Mouse (Mus musculus) heart, postnatal 0 days (tissue): ENCODE data around the gene Grrp1.

Experiments
- CTCF ChIP-seq: IDR thresholded peaks from 2 replicates; pipeline ENCODE4 v1.5.1; 2016; ENCODE audit warnings: antibody characterized with exemption, control low read depth, low read depth
- EP300 ChIP-seq: IDR thresholded peaks from 2 replicates; pipeline ENCODE4 v1.6.1; 2016; ENCODE audit warnings: antibody characterized with exemption, low read depth

- TF ChIP-seq CTCF, result no peak
- TF ChIP-seq EP300, result peak; percentile 47; the same call in 1 of the 2 replicates
Observed at GRCm38 (mm10) chr4:134299498-134299810, 45.5 kb upstream of the Grrp1 start.
